Mouse (Mus musculus): ENCODE data around the gene Rspo3. TPM values are rescaled to one million over a fixed set of nuclear protein-coding genes. Genes with fewer than 3 reads are reported as not detected.

Rspo3 gene
- polyA plus RNA-seq (2016; fragmentation: Nextera tagmentation; extraction: Ambion mirVana): 37.9 and 45.1 TPM in 2 replicates

DNA sequence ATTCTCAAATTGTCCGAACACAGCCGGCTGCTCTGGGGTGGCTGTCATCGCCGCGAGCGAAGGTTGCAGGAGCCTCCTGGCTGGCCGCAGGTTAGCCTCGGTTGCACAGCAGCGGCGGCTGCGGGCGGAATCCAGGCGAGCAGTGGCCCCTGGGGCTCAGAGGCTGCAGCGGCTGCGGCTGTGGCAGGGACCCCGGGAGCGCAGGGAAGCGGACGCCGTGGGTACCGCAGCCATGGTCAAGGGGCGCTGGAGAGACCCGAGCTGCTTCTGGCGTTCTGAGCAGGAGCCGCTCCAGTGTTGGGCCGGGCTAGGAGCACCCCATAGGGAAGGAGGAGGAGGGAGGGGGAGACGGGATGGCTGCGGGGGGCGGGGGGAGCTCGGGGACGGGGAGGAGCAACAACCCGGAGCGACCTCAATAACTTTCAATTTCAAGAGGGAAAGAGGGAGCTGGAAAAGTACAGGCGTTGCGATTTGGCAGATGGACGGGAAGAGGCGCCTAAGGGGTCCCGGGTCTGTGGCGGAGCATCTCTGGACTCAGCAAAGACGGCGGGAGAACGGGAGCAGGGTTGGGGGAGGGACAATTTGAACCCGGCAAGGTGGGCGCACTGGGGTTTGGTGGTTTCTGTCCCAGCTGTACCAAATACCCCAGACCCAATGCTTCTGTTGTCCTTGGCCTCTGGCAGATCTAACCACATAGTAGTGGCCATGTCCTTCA lies at the start of gene Rspo3:
Rspo3 (minus strand) TSS at position 322 of the 715 bp plus-strand sequence.
- Histone ChIP-seq H3K27ac (peak within 1 kb of the TSS; percentile 89), H3K9me3 (no peaks in the 10 kb centered on the region), H3K27me3 (ENCODE audit: poor library complexity, severe bottlenecking) (peaks cover 48% of the 10 kb centered on the region), H3K36me3 (replicated peaks) (no peaks in the 10 kb centered on the region), H3K4me1 (peaks cover 39% of the 10 kb centered on the region), H3K4me3 (peak within 1 kb of the TSS; percentile 79)
- DNase-seq (ENCODE audit: extremely low spot score, low spot score): peak; percentile 68
- WGBS: under 1% methylated on average over 43 of the region's 44 CpGs

DNA sequence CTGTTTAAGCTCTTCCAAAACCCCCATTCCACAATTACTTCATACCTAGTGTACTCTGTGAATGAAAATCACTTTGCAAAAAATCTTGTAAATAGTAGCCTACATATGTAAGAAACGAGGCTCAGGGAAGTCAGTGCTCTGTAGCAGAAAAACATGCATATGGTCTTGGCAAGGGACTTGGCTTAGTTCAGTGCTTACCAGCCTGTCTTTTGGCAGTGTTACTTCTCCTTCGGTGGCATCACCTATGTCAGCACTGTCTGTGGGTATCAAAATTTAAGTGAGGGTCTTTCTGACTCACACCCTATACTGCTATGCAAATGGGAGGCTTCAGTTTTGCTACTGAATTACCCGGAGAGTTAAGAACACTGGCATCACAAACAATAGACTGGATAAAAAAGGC lies 46.3 kb upstream of the Rspo3 start:
- no peak for DNase-seq (ENCODE audit: extremely low spot score, low spot score)
- Histone ChIP-seq H3K4me3 (no peak overlapping the region), H3K4me1 (no peaks in the 10 kb centered on the region), H3K27ac (no peak overlapping the region), H3K9me3 (no peaks in the 10 kb centered on the region), H3K36me3 (replicated peaks) (no peaks in the 10 kb centered on the region), H3K27me3 (ENCODE audit: poor library complexity, severe bottlenecking) (no peaks in the 10 kb centered on the region)
- WGBS: 78% methylated on average over 3 of the region's 3 CpGs

DNA sequence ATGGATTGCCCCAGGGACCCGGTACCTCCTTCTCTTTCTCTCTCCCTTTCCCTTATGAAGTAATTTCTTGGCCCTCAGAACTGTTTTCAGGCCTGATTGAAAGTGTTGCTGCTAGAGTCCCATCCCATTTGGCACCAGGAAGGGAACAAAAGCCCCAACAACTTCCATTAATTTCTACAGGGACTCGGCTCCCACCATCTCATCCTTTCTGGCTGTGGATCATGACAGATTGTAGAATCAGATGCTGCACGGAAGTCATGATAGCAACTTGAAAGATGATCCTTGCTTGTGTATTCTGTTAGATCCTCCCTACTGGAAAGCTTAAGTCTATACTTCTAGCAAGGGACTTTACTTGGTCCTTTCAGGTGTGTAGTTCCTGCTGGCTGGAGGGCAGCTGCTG lies 45.8 kb upstream of the Rspo3 start:
- no peaks in the 10 kb centered on the region for H3K9me3 ChIP-seq
- no peak for DNase-seq (ENCODE audit: extremely low spot score, low spot score)
- WGBS: 93% methylated on average over 3 of the region's 3 CpGs
- no peak overlapping the region for H3K4me3 ChIP-seq
- no peak overlapping the region for H3K27ac ChIP-seq
- H3K4me1 ChIP-seq: no peaks in the 10 kb centered on the region
- no peaks in the 10 kb centered on the region for H3K36me3 ChIP-seq (replicated peaks)
- H3K27me3 ChIP-seq (ENCODE audit: poor library complexity, severe bottlenecking): no peaks in the 10 kb centered on the region

DNA sequence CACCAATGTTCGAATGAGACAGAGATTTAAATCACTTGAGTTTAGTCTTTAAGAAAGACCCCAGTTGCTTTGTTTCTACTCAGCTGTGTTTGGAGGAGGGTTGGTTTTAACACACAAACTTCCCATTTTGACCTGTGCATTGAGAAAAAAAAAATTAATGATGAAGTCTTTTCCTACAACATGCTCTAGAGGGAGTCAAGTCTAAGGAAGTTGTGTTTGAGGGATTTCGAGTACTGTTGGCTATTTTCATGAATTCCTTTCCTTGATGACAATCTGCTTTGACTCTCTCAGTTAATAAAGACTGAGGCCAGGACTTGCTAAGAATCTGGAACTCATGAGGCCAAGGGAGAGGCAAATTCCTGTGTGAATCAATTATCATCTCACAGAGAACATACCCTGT lies 20.3 kb upstream of the Rspo3 start:
- no peak overlapping the region for H3K4me3 ChIP-seq
- H3K4me1 ChIP-seq: no peaks in the 10 kb centered on the region
- H3K27me3 ChIP-seq (ENCODE audit: poor library complexity, severe bottlenecking): no peaks in the 10 kb centered on the region
- H3K36me3 ChIP-seq (replicated peaks): no peaks in the 10 kb centered on the region
- no peaks in the 10 kb centered on the region for H3K9me3 ChIP-seq
- H3K27ac ChIP-seq: no peak overlapping the region
- DNase-seq (ENCODE audit: extremely low spot score, low spot score): no peak
- WGBS: 80% methylated on average over 2 of the region's 2 CpGs

DNA sequence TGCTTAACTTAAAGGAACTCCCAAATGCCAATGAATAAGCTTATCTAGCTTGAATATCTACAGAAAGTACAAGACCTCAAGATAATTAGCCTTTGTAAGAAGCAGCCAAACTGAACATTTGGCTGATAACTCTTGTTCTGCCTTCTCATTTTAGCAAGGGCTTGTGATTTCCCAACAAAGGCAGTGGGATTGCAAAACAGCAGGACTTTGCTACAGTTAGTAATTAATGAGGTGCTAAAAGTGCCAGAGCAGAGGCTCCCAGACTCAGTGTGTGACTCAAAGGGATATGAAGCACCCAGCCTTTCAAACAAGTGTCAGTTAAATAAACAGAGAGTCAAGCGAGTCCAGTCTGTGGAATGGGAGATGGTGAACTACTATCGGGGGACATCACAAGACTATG lies 18.7 kb upstream of the Rspo3 start:
- 86% methylated on average over 2 of the region's 2 CpGs for WGBS
- no peaks in the 10 kb centered on the region for H3K4me1 ChIP-seq
- no peak for DNase-seq (ENCODE audit: extremely low spot score, low spot score)
- H3K27me3 ChIP-seq (ENCODE audit: poor library complexity, severe bottlenecking): no peaks in the 10 kb centered on the region
- H3K9me3 ChIP-seq: no peaks in the 10 kb centered on the region
- no peaks in the 10 kb centered on the region for H3K36me3 ChIP-seq (replicated peaks)
- no peak overlapping the region for H3K27ac ChIP-seq
- H3K4me3 ChIP-seq: no peak overlapping the region

DNA sequence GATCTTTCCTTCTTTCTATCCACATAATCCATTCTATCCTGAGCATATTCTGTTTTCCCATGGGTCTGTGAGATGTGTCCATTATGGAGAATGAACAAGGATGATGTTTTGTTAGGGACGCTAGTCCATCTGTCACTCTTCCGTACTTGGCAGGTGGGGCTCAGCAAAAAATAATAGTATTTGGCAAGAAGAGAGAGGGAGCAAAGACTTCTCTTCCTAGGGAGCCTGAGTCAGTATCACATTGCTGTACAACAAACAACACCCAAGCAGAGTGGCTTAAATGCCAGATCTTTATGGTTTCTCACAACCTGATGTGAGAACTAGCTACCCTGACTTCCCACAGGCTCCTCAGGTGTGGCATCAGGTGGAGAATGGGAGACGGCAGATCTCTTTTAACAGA lies 7.3 kb upstream of the Rspo3 start:
- no peak overlapping the region for H3K27ac ChIP-seq
- H3K27me3 ChIP-seq (ENCODE audit: poor library complexity, severe bottlenecking): peaks cover 4% of the 10 kb centered on the region; the same call in 1 of the 2 replicates
- WGBS: 92% methylated on average over 3 of the region's 3 CpGs
- H3K36me3 ChIP-seq (replicated peaks): no peaks in the 10 kb centered on the region
- no peak overlapping the region for H3K4me3 ChIP-seq
- no peaks in the 10 kb centered on the region for H3K4me1 ChIP-seq
- no peak for DNase-seq (ENCODE audit: extremely low spot score, low spot score)
- no peaks in the 10 kb centered on the region for H3K9me3 ChIP-seq

DNA sequence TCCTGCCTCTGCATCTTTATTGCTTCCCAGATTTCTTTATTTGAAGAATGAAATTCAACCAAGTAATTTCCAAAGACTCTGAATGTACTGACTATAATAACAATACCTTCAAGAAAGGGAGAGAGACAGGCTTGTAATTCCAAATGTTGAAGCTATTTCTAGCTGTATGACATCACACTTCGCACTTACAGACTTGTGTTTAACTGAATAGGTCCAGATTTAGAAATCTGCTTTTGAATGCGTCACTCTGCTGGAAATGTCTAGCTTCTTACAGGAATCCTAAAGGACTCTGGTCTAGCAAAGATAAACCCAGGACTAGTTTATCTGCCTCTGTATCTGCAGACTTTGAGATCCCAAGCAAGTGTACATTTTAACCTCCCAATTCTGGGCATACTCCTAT lies 3.8 kb upstream of the Rspo3 start:
- H3K4me3 ChIP-seq: no peak overlapping the region
- WGBS: 88% methylated on average over 2 of the region's 2 CpGs
- DNase-seq (ENCODE audit: extremely low spot score, low spot score): no peak
- H3K9me3 ChIP-seq: no peaks in the 10 kb centered on the region
- H3K36me3 ChIP-seq (replicated peaks): no peaks in the 10 kb centered on the region
- H3K27ac ChIP-seq: no peak overlapping the region
- H3K4me1 ChIP-seq: peaks cover 24% of the 10 kb centered on the region
- H3K27me3 ChIP-seq (ENCODE audit: poor library complexity, severe bottlenecking): peaks cover 31% of the 10 kb centered on the region

DNA sequence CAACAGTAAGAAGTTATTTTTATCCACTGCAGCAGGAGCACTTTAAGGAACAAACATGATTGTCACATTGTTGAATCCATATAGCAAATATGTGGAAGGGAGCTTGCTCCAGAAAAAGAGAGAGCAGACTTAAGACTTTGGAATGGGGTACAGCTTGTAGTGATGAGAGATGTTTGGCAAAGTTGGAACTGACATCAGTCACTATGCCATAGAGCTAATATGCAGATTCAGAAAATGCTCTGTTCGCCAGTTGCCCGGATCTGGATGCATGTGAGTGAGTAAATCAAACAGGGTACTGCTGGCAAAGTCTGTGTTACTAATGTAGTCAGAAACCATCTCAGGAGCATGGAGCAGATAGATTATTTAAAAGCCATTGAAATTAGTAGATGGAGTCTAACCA lies 3.1 kb upstream of the Rspo3 start:
- DNase-seq (ENCODE audit: extremely low spot score, low spot score): no peak
- H3K27ac ChIP-seq: no peak overlapping the region
- H3K36me3 ChIP-seq (replicated peaks): no peaks in the 10 kb centered on the region
- peaks cover 38% of the 10 kb centered on the region for H3K27me3 ChIP-seq (ENCODE audit: poor library complexity, severe bottlenecking)
- H3K9me3 ChIP-seq: no peaks in the 10 kb centered on the region
- 88% methylated on average over 2 of the region's 2 CpGs for WGBS
- peaks cover 32% of the 10 kb centered on the region for H3K4me1 ChIP-seq
- no peak overlapping the region for H3K4me3 ChIP-seq

DNA sequence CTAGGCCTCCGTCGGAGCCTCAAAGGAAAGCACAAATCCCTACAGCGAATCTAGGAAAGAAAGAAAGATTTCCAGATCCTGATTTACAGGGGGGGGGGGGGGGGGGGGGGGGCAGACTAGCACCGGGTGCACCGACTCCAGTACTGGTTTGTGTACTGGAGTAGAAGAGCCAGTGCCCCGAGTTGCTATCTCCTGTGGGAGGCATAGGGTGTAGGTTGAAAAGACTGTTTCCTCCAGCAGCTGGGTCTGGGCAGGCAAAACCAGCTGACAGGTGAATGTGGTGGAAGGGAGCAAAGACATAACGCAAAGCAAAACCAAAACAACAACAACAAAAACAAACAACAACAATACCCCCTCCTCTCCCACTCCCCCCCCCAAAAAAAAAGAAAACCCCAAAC lies 838 bp downstream of the Rspo3 start:
- 0% methylated on average over 7 of the region's 7 CpGs for WGBS
- Histone ChIP-seq H3K27me3 (ENCODE audit: poor library complexity, severe bottlenecking) (peaks cover 48% of the 10 kb centered on the region), H3K27ac (peak overlapping the region; percentile 89), H3K9me3 (no peaks in the 10 kb centered on the region), H3K4me3 (peak overlapping the region; percentile 79), H3K4me1 (peaks cover 39% of the 10 kb centered on the region), H3K36me3 (replicated peaks) (no peaks in the 10 kb centered on the region)
- no peak for DNase-seq (ENCODE audit: extremely low spot score, low spot score)

DNA sequence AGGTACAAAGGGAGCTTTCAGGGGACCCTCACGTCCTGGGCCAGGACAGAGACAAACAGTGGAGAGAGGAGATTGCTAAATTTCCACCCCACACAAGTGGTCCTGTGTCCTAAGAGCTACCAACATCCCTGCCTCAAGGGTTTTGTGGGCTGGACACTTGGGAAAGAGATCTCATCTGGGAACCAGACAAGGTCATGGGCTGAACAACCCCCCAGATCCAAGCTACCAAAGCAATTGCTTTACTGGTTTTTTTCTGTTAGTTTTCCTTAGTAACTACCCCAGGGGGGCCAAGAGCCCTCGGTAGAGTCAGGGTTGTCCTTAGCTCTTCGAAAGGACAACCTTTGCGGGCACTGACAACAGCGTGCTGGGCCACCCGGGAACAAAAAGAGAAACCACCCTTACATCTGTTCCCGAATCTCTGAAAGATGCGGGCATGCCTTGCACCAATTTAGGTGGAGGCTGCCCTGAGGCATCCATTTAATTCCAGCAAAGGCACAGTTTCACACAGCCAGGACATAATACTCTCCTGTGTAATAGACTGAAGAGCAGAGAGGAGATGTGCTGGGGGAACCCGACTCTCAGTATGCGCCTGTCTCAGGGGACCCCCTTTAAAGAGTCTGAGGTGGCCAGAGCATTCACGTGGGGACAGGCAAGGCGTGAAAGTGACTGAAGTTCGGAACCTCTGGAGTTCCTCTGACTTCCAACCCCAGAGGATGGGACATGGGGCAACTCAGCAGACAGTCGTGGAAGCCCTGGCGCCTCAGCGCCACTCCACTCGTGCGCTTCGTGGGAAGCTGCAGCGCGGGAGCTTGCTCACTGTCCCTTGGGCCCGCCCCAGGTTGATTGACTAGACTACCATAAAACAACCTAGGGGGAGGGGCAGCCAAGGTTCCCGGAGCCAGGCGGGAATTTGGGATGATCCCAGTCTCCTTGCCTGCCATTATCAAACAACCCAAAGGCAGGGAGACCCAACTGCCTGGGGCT lies 1.5 kb downstream of the Rspo3 start:
- H3K4me1 ChIP-seq: peaks cover 39% of the 10 kb centered on the region
- under 1% methylated on average over 24 of the region's 24 CpGs for WGBS
- no peaks in the 10 kb centered on the region for H3K36me3 ChIP-seq (replicated peaks)
- peak overlapping the region; percentile 89 for H3K27ac ChIP-seq
- H3K9me3 ChIP-seq: no peaks in the 10 kb centered on the region
- H3K27me3 ChIP-seq (ENCODE audit: poor library complexity, severe bottlenecking): peaks cover 48% of the 10 kb centered on the region
- DNase-seq (ENCODE audit: extremely low spot score, low spot score): peak; percentile 49
- H3K4me3 ChIP-seq: peak overlapping the region; percentile 79

DNA sequence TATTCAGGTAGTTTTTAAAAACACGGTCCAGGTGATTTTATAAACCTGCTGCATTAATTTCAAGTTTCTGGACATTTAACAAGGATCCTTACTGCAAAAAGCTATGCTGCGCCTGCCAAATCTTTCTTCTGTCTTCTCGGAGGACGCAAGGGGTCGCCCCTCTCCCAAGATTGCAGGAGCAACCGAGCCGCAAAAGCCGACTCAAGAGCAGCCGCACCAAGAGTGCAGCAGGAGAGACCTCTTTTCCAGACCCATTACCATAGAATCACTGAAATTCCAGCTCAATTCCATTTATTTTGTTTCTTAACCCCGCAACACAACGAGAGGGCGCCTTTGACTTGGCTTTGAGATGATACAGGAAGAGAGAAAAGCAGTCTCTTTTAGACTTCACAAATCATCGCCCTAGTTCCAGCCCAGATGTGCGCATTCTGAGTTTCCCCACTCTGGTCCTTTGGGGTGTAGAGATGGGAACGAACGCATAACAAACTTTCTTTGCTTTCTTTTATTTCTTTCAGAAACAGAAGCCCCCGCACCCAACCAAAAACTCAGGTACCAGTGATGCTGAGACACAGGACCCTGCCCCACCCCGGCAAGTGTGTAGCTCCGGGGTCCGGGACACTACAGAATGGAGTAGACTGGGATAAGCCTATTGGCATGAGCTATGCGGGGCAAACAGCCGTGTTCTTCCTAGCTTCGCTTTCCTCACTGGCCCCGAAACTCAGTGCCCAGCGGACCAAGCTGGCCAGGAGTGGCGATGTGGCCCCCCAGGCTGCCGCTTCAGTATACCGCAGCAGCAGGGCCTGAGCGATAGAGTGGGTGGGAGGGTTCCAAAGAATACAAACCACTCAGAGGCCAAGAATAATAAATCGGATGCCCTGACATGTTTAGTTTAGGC lies 2.6 kb downstream of the Rspo3 start:
- Histone ChIP-seq H3K36me3 (replicated peaks) (no peaks in the 10 kb centered on the region), H3K4me1 (peaks cover 39% of the 10 kb centered on the region), H3K9me3 (no peaks in the 10 kb centered on the region), H3K27me3 (ENCODE audit: poor library complexity, severe bottlenecking) (peaks cover 45% of the 10 kb centered on the region), H3K4me3 (peak overlapping the region; percentile 79), H3K27ac (peak overlapping the region; percentile 89)
- peak; percentile 78 for DNase-seq (ENCODE audit: extremely low spot score, low spot score)
- WGBS: under 1% methylated on average over 30 of the region's 30 CpGs

DNA sequence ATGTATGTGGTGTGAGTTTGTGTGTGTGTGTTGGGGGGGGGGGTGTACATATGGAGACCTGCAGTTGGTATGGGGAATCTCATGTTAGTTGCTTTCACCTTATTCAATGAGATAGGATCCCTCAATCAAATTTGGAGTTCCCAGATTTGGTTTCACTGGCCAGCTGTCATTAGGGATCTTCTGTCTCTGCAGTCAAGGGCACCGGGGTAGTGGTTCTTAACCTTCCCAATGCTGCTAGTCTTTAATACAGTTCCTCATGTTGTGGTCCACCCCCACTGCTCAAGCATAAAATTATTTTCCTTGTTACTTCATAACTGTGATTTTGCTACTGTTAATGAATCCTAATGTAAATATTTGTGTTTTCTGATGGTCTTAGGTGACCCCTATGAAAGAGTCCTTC lies 22.1 kb downstream of the Rspo3 start:
- H3K4me3 ChIP-seq: no peak overlapping the region
- WGBS: 83% methylated on average over 1 of the region's 1 CpGs
- H3K27me3 ChIP-seq (ENCODE audit: poor library complexity, severe bottlenecking): no peaks in the 10 kb centered on the region
- no peaks in the 10 kb centered on the region for H3K4me1 ChIP-seq
- no peak for DNase-seq (ENCODE audit: extremely low spot score, low spot score)
- H3K9me3 ChIP-seq: no peaks in the 10 kb centered on the region
- no peaks in the 10 kb centered on the region for H3K36me3 ChIP-seq (replicated peaks)
- H3K27ac ChIP-seq: no peak overlapping the region
